Mouse (Mus musculus) layer of hippocampus, adult 2 months (tissue): ENCODE data around the gene Mum1. TPM values are rescaled to one million over a fixed set of nuclear protein-coding genes. Genes with fewer than 3 reads are reported as not detected.
"Not testable (repeated sequence)": the region's sequence is repeated elsewhere in the genome, so short reads cannot be mapped to it uniquely, and the experiment has no call there.

Source experiments
- DNase-seq, 2 experiments: peaks; one replicate each; pipeline ENCODE4 v3.0.0; 2022; ENCODE audit warnings: low spot score in 2 of 2
- H3K27ac ChIP-seq: fragments of 200-600 bp; 2 replicates; pipeline ENCODE4 v1.8.1; 2022
- H3K4me3 ChIP-seq: fragments of 200-600 bp; 2 replicates; pipeline ENCODE4 v1.8.1; 2022; ENCODE audit warnings: mild to moderate bottlenecking
- CTCF ChIP-seq: fragments of 200-600 bp; conservative IDR thresholded peaks from 2 replicates; pipeline ENCODE4 v1.8.1; 2022; ENCODE audit warnings: antibody characterized with exemption, mild to moderate bottlenecking, moderate library complexity
- total RNA-seq, 2 experiments: library from RNA; stranded (reverse); gene quantifications; 2 replicates each; pipeline ENCODE4 v1.2.3; 2021

The Mum1 gene
- total RNA-seq, 2 experiments from 2014 or later: 41.4 to 49.6 TPM

- Histone ChIP-seq H3K27ac (no peak overlapping the region), H3K4me3 (no peak overlapping the region)
- no peak for DNase-seq
- TF ChIP-seq CTCF: peak; percentile 68
Measured at GRCm38 (mm10) chr10:80247849-80248248, 21.6 kb downstream of the Mum1 start.

- Histone ChIP-seq H3K4me3 (peak overlapping the region; percentile 94), H3K27ac (peak overlapping the region; percentile 98)
- not testable (repeated sequence) for DNase-seq
Measured at GRCm38 (mm10) chr10:80248437-80248836, 22.2 kb downstream of the Mum1 start.

GRCm38 (mm10) chr10:80248971-80249640 lies 22.9 kb downstream of the Mum1 start, which contains the start of gene Ndufs7:
Gene Ndufs7 (plus strand): TSS chr10:80249121.
- TF ChIP-seq CTCF: 0 out of 2 replicates have a peak, but pooled peaks have one; percentile 8

DNA sequence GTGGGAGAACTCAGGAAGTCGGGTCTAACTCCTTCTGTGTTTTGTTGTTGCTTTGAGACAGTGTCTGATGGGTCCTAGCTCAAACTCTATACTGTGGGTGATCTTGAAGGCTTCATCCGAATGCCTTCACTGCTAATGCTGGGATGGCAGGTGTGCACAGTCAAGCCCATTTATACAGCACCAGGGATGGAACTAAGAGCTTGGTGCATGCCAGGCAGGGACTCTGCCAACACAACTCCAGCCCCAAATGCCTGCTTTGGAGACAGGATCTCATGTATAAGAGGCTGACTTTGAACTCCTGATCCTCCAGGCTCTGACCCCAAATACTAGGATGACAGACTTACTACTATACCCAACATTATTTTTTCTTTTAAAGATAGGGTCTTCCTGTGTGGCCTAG lies 23.8 kb downstream of the Mum1 start:
- no peak for TF ChIP-seq CTCF
- DNase-seq: no peak
- peak overlapping the region; percentile 98 for H3K27ac ChIP-seq

More at GRCm38 (mm10) chr10:80248971-80249640, 22.9 kb downstream of the Mum1 start, which contains the start of gene Ndufs7:
- H3K4me3 ChIP-seq: peak within 1 kb of the TSS; percentile 94
- peak within 1 kb of the TSS; percentile 98 for H3K27ac ChIP-seq
- DNase-seq: peak; percentile 94 to 98

GRCm38 (mm10) chr10:80250573-80250972 lies 24.3 kb downstream of the Mum1 start:
- Histone ChIP-seq H3K4me3 (peak overlapping the region; percentile 94), H3K27ac (peak overlapping the region; percentile 98)
- TF ChIP-seq CTCF: no peak
- no peak for DNase-seq

More for the DNA sequence above, 23.8 kb downstream of the Mum1 start:
- H3K4me3 ChIP-seq: peak overlapping the region; percentile 94

- no peak overlapping the region for H3K4me3 ChIP-seq
- TF ChIP-seq CTCF: no peak
- H3K27ac ChIP-seq: no peak overlapping the region
- no peak for DNase-seq
Measured at GRCm38 (mm10) chr10:80252011-80252410, 25.8 kb downstream of the Mum1 start.

DNA sequence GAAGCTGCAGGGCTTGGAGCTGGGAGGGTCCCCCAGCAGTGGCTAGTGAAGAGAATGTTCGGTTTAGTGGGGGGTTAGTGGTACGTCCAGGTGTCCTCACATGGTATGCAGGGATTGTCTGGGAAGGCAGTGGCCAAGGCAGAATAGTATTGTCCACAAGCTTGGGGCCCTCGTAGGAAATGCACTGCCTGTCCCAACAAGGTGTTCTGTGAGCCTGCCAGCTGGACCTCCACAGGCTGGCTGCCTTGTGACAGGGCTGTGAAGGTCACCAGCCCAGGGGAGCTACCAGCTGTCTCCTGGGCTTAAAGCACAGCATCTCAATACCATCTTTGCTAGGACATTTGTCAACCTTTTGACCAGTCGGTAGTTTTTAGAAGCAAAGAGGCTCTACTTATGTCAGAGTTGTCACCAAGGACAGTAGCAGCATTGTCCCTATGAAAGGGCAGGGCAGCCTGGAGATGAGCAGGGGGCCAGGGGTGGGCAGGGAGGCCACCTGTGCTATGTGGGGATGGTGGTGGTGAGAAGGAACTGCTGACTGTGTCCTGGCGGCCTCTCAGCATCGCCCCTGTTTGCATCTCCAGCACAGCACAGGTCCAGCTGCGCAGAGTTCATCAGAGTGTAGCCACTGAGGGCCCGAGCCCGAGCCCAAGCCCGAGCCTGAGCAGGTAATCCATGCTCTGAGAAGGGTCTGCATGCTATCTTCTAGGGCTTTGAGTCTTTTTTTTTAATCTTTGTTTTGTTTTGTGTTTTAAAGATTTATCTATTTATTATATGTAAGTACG lies 26.4 kb downstream of the Mum1 start:
- no peak for TF ChIP-seq CTCF
- peak overlapping the region; percentile 39; the same call in 1 of the 2 replicates for H3K27ac ChIP-seq
- no peak overlapping the region for H3K4me3 ChIP-seq
- no peak for DNase-seq

DNA sequence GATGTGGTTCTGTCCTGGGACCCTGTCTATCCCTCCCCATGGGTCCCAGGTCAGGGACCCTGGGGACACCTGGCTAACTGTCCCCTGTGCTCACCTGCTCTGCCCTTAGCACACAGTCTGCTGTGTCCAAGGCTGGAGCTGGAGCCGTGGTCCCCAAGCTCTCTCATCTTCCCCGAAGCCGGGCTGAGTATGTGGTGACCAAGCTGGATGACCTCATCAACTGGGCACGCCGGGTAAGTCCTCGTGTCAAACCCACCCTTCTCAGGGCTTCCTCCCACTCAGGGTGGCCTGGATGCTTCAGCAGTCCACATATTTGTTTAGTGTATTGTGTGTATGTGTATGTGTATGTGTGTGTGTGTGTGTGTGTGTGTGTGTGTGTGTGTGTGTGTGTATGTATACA lies 27.3 kb downstream of the Mum1 start:
- no peak for TF ChIP-seq CTCF
- H3K27ac ChIP-seq: no peak overlapping the region; the same call in 1 of the 2 replicates
- no peak for DNase-seq
- H3K4me3 ChIP-seq: no peak overlapping the region

- TF ChIP-seq CTCF: no peak
- Histone ChIP-seq H3K4me3 (no peak overlapping the region), H3K27ac (peak overlapping the region; percentile 39; the same call in 1 of the 2 replicates)
- DNase-seq: no peak
Measured at GRCm38 (mm10) chr10:80254331-80255297, 28.4 kb downstream of the Mum1 start.

DNA sequence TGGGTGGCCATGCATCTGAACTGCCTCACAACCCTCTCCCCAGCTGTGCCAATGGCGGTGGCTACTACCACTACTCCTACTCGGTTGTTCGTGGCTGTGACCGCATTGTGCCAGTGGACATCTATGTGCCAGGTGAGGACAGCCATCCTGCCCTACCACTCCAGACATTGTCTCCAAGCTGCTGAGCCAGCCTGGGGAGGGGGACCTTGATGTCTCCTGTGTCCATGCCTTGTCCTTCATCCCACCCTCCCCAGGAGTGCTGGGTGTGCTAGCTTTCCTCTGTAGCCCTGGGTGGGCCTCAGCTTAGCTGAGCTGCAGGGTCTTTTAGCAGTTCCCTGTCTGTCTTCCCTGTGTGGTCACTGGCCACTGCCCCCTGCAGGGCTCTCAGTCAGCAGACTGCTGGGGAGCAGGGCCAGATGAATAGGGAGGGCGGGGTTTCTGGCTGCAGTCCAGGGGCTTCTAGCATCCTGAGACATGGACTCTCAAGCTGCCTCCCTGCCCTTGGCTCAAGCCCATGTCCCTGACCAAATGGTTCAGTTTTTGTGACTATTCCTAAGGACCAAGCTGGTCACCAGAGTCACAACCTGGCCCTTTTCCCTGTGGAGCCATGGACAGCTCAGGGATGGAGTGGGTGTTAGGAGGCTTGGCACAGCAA lies 29.8 kb downstream of the Mum1 start:
- no peak for DNase-seq
- H3K4me3 ChIP-seq: no peak overlapping the region
- H3K27ac ChIP-seq: peak overlapping the region; percentile 21; the same call in 1 of the 2 replicates
- TF ChIP-seq CTCF: peak; percentile 48

GRCm38 (mm10) chr10:80257936-80258335 lies 31.7 kb downstream of the Mum1 start:
- Histone ChIP-seq H3K4me3 (no peak overlapping the region), H3K27ac (no peak overlapping the region)
- DNase-seq: no peak
- no peak for TF ChIP-seq CTCF

GRCm38 (mm10) chr10:80258752-80259462 lies 32.7 kb downstream of the Mum1 start:
- no peak for DNase-seq
- Histone ChIP-seq H3K27ac (peak overlapping the region; percentile 95), H3K4me3 (no peak overlapping the region)
- TF ChIP-seq CTCF: no peak
